Mouse (Mus musculus): ENCODE measurements around the gene Mcm2. TPM values are rescaled to one million over a fixed set of nuclear protein-coding genes. Genes with fewer than 3 reads are reported as not detected.

Gene Mcm2
- 1,162 and 1,328 TPM in 2 replicates for polyA plus RNA-seq (2012; ENCODE audit: low replicate concordance)

DNA sequence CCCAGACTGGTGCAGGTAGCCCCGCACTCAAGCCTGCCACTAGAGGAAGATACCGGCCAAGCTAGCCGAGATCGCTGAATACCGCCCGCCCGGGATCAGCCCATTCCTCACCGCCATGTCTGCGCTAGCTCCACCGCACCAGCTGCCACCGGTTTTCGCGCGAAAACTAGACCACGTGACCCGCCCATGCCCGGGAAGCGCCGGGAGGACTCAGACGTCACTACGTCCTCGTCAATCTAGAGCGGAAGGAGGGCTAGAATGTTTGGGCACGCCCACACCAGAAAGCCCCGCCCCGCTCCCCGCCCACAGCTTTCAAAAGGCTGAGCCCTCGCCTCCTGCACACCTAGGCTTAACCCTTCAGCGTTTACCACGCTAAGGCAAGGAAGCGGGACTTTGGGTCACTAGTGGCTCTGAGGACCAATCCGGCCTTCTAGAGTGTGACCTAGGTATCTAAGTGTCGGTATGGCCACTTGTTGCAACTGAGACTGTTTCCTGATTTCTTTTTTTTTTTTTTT is at the start of gene Mcm2:
Gene Mcm2 (minus strand): TSS at position 247 of the 515 bp plus-strand sequence.

DNA sequence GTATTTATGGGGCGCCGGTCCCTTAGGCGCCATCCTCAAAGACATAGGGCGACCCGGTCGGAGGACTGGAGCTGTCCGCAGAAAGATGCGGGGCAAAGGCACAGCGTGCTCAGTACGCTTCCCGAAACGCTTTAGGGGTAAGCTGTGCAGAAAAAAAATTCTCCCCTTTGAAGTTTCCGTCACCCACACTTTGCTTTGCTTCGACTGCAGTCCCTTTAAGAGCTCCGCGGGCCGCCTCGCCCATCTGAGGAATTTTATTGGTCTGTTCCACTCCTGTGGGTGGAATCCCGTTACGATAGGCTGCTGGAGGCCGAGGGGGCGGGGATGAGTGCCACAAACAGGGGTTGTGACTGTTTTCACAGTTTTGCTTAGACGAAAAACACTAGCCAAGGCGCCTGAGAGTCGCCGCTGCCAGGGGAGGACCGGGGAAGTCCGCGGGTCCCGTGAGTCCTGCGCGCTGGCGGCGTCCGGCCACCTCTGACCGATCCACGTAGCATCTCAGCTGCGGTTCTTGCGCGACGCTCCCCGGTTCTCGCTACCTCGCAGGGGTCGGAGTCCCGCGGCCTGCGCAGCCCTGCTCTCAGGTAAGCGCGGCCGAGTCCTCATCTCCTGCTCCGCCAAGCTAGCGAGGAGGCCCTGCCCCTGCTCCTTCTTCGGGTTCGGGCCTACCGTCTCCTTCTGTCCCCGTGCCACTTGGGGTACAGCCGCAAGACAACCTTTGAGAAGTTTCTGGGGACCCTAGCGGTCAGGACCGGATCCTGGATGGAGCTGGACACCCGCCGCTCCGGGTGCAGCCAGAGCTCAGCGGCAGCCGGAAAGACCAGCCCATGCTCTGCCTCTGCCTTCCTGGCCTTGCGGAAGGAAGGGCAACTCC is 3.6 kb upstream of the Mcm2 start, which contains the start of gene Tpra1:
Gene Tpra1 (plus strand): TSS at position 305 of the 874 bp plus-strand sequence.

DNA sequence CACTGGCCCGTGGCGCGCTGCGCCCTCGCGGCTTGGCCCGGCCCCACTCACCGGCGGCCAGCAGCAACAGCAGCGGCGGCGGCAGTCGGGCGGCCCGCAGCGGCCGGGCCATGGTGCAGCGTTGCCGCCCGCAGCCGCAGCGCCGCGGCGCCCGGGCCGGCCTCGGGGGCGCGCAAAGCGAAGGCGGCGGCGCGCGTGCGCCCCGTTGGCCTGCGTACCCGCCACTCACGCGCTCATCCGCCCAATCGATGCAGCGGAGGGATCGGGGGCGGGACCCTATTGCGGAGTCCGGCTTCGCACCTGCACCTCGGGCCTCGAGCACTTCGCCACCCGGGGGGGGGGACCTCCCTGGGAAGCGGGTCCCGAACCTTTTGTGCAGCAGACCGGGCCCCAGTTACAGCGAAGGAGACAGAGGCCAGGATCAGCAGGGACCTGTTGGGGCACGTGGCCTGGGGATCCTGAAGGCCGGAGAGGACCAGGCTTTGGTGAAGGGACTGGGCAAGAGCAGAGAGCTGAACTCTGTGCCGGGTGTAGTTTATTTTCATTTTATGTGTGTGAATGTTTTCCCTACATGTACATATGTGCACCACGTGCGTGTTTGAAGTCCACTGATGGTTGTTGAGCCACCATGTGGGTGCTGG is 23.6 kb downstream of the Mcm2 start, which contains the start of gene Podxl2:
Gene Podxl2 (minus strand): TSS at position 177 of the 641 bp plus-strand sequence.

DNA sequence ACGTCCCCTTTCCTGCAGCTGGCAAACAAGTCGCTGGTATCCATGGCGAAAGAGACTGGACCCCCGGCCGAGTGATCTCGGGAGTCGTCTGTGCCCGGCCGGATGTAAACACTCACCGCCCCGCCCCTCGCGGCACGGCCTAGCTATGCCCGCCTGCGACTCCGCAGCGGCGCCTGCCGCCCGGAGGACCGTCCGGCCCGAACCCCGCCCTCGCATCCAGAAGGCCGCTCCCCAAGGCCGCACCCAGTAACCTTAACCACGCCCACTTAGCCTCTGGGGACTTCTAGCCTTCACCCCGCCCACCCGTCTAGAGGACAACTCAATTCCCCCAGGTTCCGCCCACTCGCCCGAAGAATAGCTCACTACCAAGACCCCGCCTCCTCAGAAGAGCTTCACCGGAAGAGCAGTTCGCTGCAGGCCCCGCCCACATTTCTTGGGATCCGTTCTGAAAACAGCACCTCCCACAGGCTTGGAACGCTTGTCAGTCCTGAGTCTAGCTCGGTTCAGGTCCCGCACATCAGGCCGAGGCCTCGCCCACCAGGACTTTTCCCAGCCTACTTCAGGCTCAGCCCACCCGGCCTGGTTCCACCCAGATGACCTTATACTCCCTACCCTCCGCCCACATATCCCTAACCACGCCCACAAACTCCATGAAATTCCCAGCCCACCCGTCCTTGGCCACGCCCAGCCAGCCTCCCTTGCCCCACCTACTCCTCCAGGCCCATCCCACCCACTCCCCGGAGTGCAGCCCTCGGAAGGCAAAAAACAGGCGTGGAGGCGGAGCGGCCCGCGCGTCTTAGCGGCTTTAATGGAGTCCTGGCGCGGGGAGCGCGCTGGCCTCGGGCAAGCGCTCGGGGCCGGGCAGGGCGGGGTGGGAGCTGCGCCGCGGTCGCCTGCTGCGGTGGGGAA is 56.5 kb downstream of the Mcm2 start, which contains the start of gene Abtb1:
Gene Abtb1 (minus strand): TSS at position 204 of the 909 bp plus-strand sequence.

Other genes with a start within 250 kb of the Mcm2 start
- 43.9 and 70.8 TPM in 2 replicates for gene Mgll, start 174.4 kb downstream of the Mcm2 start, polyA plus RNA-seq (2012; ENCODE audit: low replicate concordance)
- gene Abtb1, start 56.8 kb downstream of the Mcm2 start, polyA plus RNA-seq (2012; ENCODE audit: low replicate concordance), result 25.8 and 40.8 TPM in 2 replicates
- gene Podxl2, start 23.7 kb downstream of the Mcm2 start, polyA plus RNA-seq (2012; ENCODE audit: low replicate concordance), result 0.87 and 1.6 TPM in 2 replicates
- 145 and 178 TPM in 2 replicates for gene Tpra1, start 3.5 kb upstream of the Mcm2 start, polyA plus RNA-seq (2012; ENCODE audit: low replicate concordance)